Mouse (Mus musculus): Measurements from ENCODE around the gene Olfr1221.
"Not testable (repeated sequence)": the region's sequence is repeated elsewhere in the genome, so short reads cannot be mapped to it uniquely, and the experiment has no call there.

Olfr1221 gene

GRCm38 (mm10) chr2:89117183-89117582, at the start of gene Olfr1221:
TSS of gene Olfr1221 (minus strand) at chr2:89117283.
- DNase-seq (ENCODE audit: low spot score in 2 of 2) = no peak

- not testable (repeated sequence) for DNase-seq (ENCODE audit: low spot score in 2 of 2)
These were observed 47.6 kb upstream of the Olfr1221 start for GRCm38 (mm10) chr2:89164711-89165110.

GRCm38 (mm10) chr2:89163991-89164390, 46.9 kb upstream of the Olfr1221 start, which contains the start of gene Olfr1224-ps1:
TSS of gene Olfr1224-ps1 (minus strand) at chr2:89164091.
- not testable (repeated sequence) for DNase-seq (ENCODE audit: low spot score in 2 of 2)

GRCm38 (mm10) chr2:89151460-89151859, 34.4 kb upstream of the Olfr1221 start, which contains the start of gene Olfr1223:
TSS of gene Olfr1223 (minus strand) at chr2:89151560.
- no peak for DNase-seq (ENCODE audit: low spot score in 2 of 2)

GRCm38 (mm10) chr2:89132954-89133353, 15.9 kb upstream of the Olfr1221 start, which contains the start of gene Olfr1222:
TSS of gene Olfr1222 (minus strand) at chr2:89133054.
- no peak for DNase-seq (ENCODE audit: low spot score in 2 of 2)

GRCm38 (mm10) chr2:89106735-89107134, 10.3 kb downstream of the Olfr1221 start, which contains the start of gene Olfr1220:
TSS of gene Olfr1220 (minus strand) at chr2:89106835.
- no peak for DNase-seq (ENCODE audit: low spot score in 2 of 2)

GRCm38 (mm10) chr2:89105651-89106050, 11.4 kb downstream of the Olfr1221 start:
- DNase-seq (ENCODE audit: low spot score in 2 of 2) = no peak

GRCm38 (mm10) chr2:89093848-89094247, 23.2 kb downstream of the Olfr1221 start:
- no peak for DNase-seq (ENCODE audit: low spot score in 2 of 2)

GRCm38 (mm10) chr2:89083413-89083812, 33.7 kb downstream of the Olfr1221 start, which contains the start of gene Olfr1219:
TSS of gene Olfr1219 (minus strand) at chr2:89083513.
- DNase-seq (ENCODE audit: low spot score in 2 of 2) = no peak

- no peak for DNase-seq (ENCODE audit: low spot score in 2 of 2)
These were observed 35.6 kb downstream of the Olfr1221 start for GRCm38 (mm10) chr2:89081487-89081886.

GRCm38 (mm10) chr2:89061087-89061486, 56.0 kb downstream of the Olfr1221 start, which contains the start of gene Olfr1218:
TSS of gene Olfr1218 (minus strand) at chr2:89061187.
- DNase-seq (ENCODE audit: low spot score in 2 of 2) = no peak
